Mouse (Mus musculus) CD4-positive naive resting alpha-beta T cell, adult 57 days (primary cell): ENCODE measurements around the gene Gm5150. TPM values are rescaled to one million over a fixed set of nuclear protein-coding genes. Genes with fewer than 3 reads are reported as not detected.

ENCODE experiments used
- total RNA-seq: library from RNA; stranded (reverse); gene quantifications from one replicate; pipeline ENCODE4 v1.2.4, GENCODE M21; 2023

Gm5150 gene
- not detected for total RNA-seq

DNA sequence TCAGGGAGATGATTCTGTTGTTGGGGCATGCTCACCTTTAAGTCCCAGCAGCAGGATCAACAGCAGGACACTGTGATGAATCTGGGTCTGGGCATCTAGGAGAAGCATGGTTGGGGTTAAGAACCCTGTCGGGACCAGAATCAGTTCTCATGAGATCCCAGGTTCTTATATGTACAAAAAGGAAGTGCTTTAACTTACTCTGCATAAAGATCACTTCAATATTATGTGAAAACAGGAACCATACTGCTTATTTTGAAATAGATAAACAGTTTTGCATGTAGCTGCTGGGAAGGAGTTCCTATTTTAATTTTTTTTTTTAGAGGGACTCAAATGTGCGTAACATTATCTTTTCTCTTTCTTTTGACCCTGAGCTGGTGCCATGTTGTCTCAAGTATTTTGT is at the start of gene Gm5150:
Gm5150 (minus strand) TSS at position 223 of the 400 bp plus-strand sequence.

Other genes with a start within 250 kb of the Gm5150 start
- not detected for gene Sirpb1c, start 157.9 kb downstream of the Gm5150 start, total RNA-seq